Mouse (Mus musculus) adrenal gland, postnatal 25 days (tissue): ENCODE measurements at regions not wholly inside any gene's neighbourhood (a gene's known extent, or its start where the extent isn't known, plus 50 kb on each side); places are given as distances from the start of the nearest gene placed in this dataset.
"Not testable (repeated sequence)": the region's sequence is repeated elsewhere in the genome, so short reads cannot be mapped to it uniquely, and the experiment has no call there.

Source experiments
- DNase-seq: peaks from one replicate; pipeline ENCODE4 v3.0.0; 2021; ENCODE audit warnings: mixed read lengths

GRCm38 (mm10) chr13:44679457-44679856, 49.8 kb upstream of the Jarid2 start:
- not testable (repeated sequence) for DNase-seq
